Mouse (Mus musculus) liver, embryonic 14.5 days (tissue): Measurements from ENCODE around the gene Robo4. TPM values are rescaled to one million over a fixed set of nuclear protein-coding genes. Genes with fewer than 3 reads are reported as not detected.
A peak's percentile ranks its signal among the peaks of the same experiment; 100 is the strongest.

Source experiments
- ATAC-seq: fragments of 200-750 bp; cut with Nextera tagmentation; 2 replicates; pipeline ENCODE4 v1.8.0; 2017; ENCODE audit warnings: moderate number of reproducible peaks, mild to moderate bottlenecking, moderate library complexity; ENCODE audit not compliant: insufficient read depth
- DNase-seq, 3 experiments: peaks; one replicate each; pipeline ENCODE4 v3.0.0-alpha.2; 2012 to 2013; ENCODE audit warnings: low read depth in 3 of 3, low spot score in 3 of 3
- H3K27ac ChIP-seq: fragments of 300-500 bp; sonication (generic); 2 replicates; pipeline ENCODE4 v1.5.1; 2014; ENCODE audit warnings: moderate library complexity, mild to moderate bottlenecking, control low read depth, inconsistent platforms
- H3K27me3 ChIP-seq: fragments of 300-500 bp; sonication (generic); 2 replicates; pipeline ENCODE4 v1.6.1; 2014; ENCODE audit warnings: mild to moderate bottlenecking, low read length, moderate library complexity; ENCODE audit not compliant: control insufficient read depth, insufficient read depth
- H3K36me3 ChIP-seq: fragments of 300-500 bp; sonication (generic); replicated peaks from 2 replicates; pipeline ENCODE4 v1.6.1; 2014; ENCODE audit warnings: low read depth; ENCODE audit not compliant: control insufficient read depth, insufficient read depth
- H3K4me1 ChIP-seq, 2 experiments: fragments of 200-500 bp in 1 of 2; fragments of 300-500 bp in 1 of 2; sonication (generic) in 1 of 2; replicated peaks; 2 replicates each; pipeline ENCODE4 v1.6.1; 2012 to 2014; ENCODE audit warnings: antibody characterized with exemption in 1 of 2, inconsistent platforms in 1 of 2, low read length in 1 of 2; ENCODE audit not compliant: control insufficient read depth in 2 of 2, insufficient read depth in 2 of 2
- H3K4me2 ChIP-seq: fragments of 300-500 bp; sonication (generic); 2 replicates; pipeline ENCODE4 v1.6.1; 2014; ENCODE audit warnings: low read depth, mild to moderate bottlenecking, control low read depth, moderate library complexity
- H3K4me3 ChIP-seq, 2 experiments: fragments of 200-500 bp in 1 of 2; fragments of 300-500 bp in 1 of 2; sonication (generic) in 1 of 2; 2 replicates each; pipeline ENCODE4 v1.5.1; 2012 to 2014; ENCODE audit warnings: low read depth in 2 of 2, low read length in 2 of 2, mild to moderate bottlenecking in 2 of 2, control low read depth in 1 of 2, inconsistent platforms in 1 of 2, moderate library complexity in 1 of 2; ENCODE audit not compliant: insufficient read depth in 1 of 2
- H3K9ac ChIP-seq: fragments of 300-500 bp; sonication (generic); replicated peaks from 2 replicates; pipeline ENCODE4 v1.6.1; 2014; ENCODE audit warnings: mild to moderate bottlenecking, control low read depth, moderate library complexity
- H3K9me3 ChIP-seq: fragments of 300-500 bp; sonication (generic); 2 replicates; pipeline ENCODE4 v1.6.1; 2016; ENCODE audit warnings: low read length, mixed read lengths; ENCODE audit not compliant: control insufficient read depth
- CTCF ChIP-seq: IDR thresholded peaks from 2 replicates; pipeline ENCODE4 v1.5.1; 2016; ENCODE audit warnings: antibody characterized with exemption, low read depth, control low read depth
- EP300 ChIP-seq: IDR thresholded peaks from 2 replicates; pipeline ENCODE4 v1.6.1; 2016; ENCODE audit warnings: antibody characterized with exemption, low read depth
- whole genome bisulfite sequencing: fragments of 180-500 bp; shearing (Covaris S2); extraction: QIAGEN DNeasy Blood & Tissue Kit; methylation state at CpG from one replicate; pipeline ENCODE4 v1.1.7; 2014; ENCODE audit not compliant: insufficient replicate concordance; 5-methylcytosine and 5-hydroxymethylcytosine counted together
- polyA plus RNA-seq, 2 experiments: library from polyadenylated mRNA; depleted of rRNA in 1 of 2; stranded (reverse) in 1 of 2; unstranded in 1 of 2; fragments of >200 nt; fragmentation: Nextera tagmentation in 1 of 2; extraction: Ambion mirVana in 1 of 2; gene quantifications; 2 replicates each; pipeline versions ENCODE4 v1.2.1 to v1.2.3; 2012 to 2014

Gene Robo4
- polyA plus RNA-seq, 2 experiments, result 1.4 to 1.8 TPM

DNA sequence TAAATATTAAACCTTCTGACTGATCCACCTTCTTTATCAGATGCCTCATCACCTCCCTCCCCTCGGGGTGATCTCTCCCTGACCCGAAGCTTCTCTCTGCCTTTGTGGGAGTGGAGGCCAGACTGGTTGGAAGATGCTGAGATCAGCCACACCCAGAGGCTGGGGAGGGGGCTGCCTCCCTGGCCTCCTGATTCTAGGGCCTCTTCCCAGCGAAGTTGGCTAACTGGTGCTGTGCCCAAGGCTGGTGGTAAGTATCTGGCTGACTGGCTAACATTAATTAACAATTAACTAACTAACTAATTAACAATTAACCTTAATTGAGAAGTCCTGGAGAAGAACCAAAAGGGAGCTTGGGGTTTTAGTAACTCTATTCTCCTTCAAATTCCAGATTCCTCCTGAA lies 11.3 kb downstream of the Robo4 start:
- no peaks in the 10 kb centered on the region for H3K27me3 ChIP-seq
- DNase-seq, result no peak
- H3K4me2 ChIP-seq, result no peak overlapping the region
- H3K27ac ChIP-seq, result no peak overlapping the region
- H3K4me1 ChIP-seq, result no peaks in the 10 kb centered on the region
- ATAC-seq, result no peak
- no peaks in the 10 kb centered on the region for H3K9me3 ChIP-seq
- no peaks in the 10 kb centered on the region for H3K36me3 ChIP-seq
- WGBS, result 41% methylated on average over 3 of the region's 3 CpGs
- no peak overlapping the region for H3K4me3 ChIP-seq
- H3K9ac ChIP-seq, result no peak overlapping the region
- TF ChIP-seq CTCF, result no peak
- no peak for TF ChIP-seq EP300

- Histone ChIP-seq H3K27ac (no peak overlapping the region), H3K36me3 (no peaks in the 10 kb centered on the region), H3K9ac (no peak overlapping the region), H3K4me3 (no peak overlapping the region), H3K4me1 (no peaks in the 10 kb centered on the region), H3K9me3 (no peaks in the 10 kb centered on the region), H3K4me2 (no peak overlapping the region), H3K27me3 (no peaks in the 10 kb centered on the region)
- no peak for TF ChIP-seq CTCF
- TF ChIP-seq EP300, result no peak
- no peak for ATAC-seq
- WGBS, result 49% methylated on average over 3 of the region's 3 CpGs
- DNase-seq, result no peak
Observed at GRCm38 (mm10) chr9:37414666-37415065, 13.0 kb downstream of the Robo4 start.

GRCm38 (mm10) chr9:37418791-37419190 lies 17.1 kb downstream of the Robo4 start:
- Histone ChIP-seq H3K27me3 (no peaks in the 10 kb centered on the region), H3K36me3 (no peaks in the 10 kb centered on the region), H3K4me3 (no peak overlapping the region), H3K9me3 (no peaks in the 10 kb centered on the region), H3K9ac (no peak overlapping the region), H3K4me2 (no peak overlapping the region), H3K27ac (no peak overlapping the region), H3K4me1 (no peaks in the 10 kb centered on the region; a peak in 1 of 4 replicates)
- ATAC-seq (no peak), DNase-seq (no peak)
- WGBS, result 50% methylated on average over 4 of the region's 4 CpGs
- TF ChIP-seq CTCF, result no peak
- TF ChIP-seq EP300, result no peak

- H3K9me3 ChIP-seq, result no peaks in the 10 kb centered on the region
- H3K9ac ChIP-seq, result no peak overlapping the region
- H3K4me2 ChIP-seq, result peak overlapping the region; percentile 42
- H3K36me3 ChIP-seq, result no peaks in the 10 kb centered on the region
- no peaks in the 10 kb centered on the region; a peak in 1 of 4 replicates for H3K4me1 ChIP-seq
- H3K27me3 ChIP-seq, result no peaks in the 10 kb centered on the region
- under 1% methylated on average over 27 of the region's 27 CpGs for WGBS
- DNase-seq, result peak; percentile 52 to 66 (median 57)
- H3K27ac ChIP-seq, result no peak overlapping the region
- H3K4me3 ChIP-seq, result no peak overlapping the region; a peak in 1 of 4 replicates
- peak; percentile 85 for ATAC-seq
- TF ChIP-seq CTCF (peak; percentile 72), EP300 (no peak)
Observed at GRCm38 (mm10) chr9:37420676-37421075, 19.0 kb downstream of the Robo4 start.

- TF ChIP-seq CTCF (no peak), EP300 (no peak)
- no peak for DNase-seq
- Histone ChIP-seq H3K4me3 (no peak overlapping the region; a peak in 1 of 4 replicates), H3K9ac (no peak overlapping the region), H3K9me3 (no peaks in the 10 kb centered on the region), H3K27me3 (no peaks in the 10 kb centered on the region), H3K36me3 (no peaks in the 10 kb centered on the region), H3K27ac (no peak overlapping the region), H3K4me2 (peak overlapping the region; percentile 42), H3K4me1 (no peaks in the 10 kb centered on the region; a peak in 1 of 4 replicates)
- WGBS, result 19% methylated on average over 12 of the region's 12 CpGs
- ATAC-seq, result peak; percentile 29; the same call in 1 of the 2 replicates
Observed at GRCm38 (mm10) chr9:37421239-37421638, 19.5 kb downstream of the Robo4 start.
